Mouse (Mus musculus): Measurements from ENCODE around the gene Atg10.

GRCm38 (mm10) chr13:90894819-90895218 lies 328.9 kb downstream of the Atg10 start:
- TF ChIP-seq CTCF (conservative IDR thresholded peaks at IDR 0.05; ENCODE audit: low read length) (no peak), NANOG (IDR thresholded peaks at IDR 0.05; ENCODE audit: borderline replicate concordance, low read length) (no peak), POU5F1 (IDR thresholded peaks at IDR 0.05; ENCODE audit: borderline replicate concordance, low read length) (no peak)

All from E14TG2a.4 (cell line).